19 mouse cellular contexts compared by ENCODE assay signal in genomic region chr2:178643841-178644240, GRCm38 (mm10).
"Had no signal": no experiment of that assay in that cellular context is flagged by ENCODE, and none has a peak within 500 bp of the region (broad histone marks: within the 10 kb centered on the region; RNA-seq: fewer than 3 reads in every experiment).

No protein-coding gene starts in this region.

- H3K4me3 ChIP-seq: limb, embryonic 12.5 days; limb, embryonic 15.5 days; midbrain, embryonic 12.5 days; midbrain, embryonic 15.5 days; neural tube, embryonic 12.5 days; stomach, embryonic 15.5 days had no signal

- H3K27me3 ChIP-seq: limb, embryonic 12.5 days; limb, embryonic 15.5 days; midbrain, embryonic 12.5 days; midbrain, embryonic 15.5 days; neural tube, embryonic 12.5 days; stomach, embryonic 15.5 days had no signal

- ATAC-seq: midbrain, embryonic 15.5 days had no signal

- H3K4me2 ChIP-seq: limb, embryonic 12.5 days; limb, embryonic 15.5 days; liver, embryonic 11.5 days; midbrain, embryonic 12.5 days; midbrain, embryonic 15.5 days; neural tube, embryonic 12.5 days; stomach, embryonic 15.5 days had no signal

- H3K9me3 ChIP-seq: limb, embryonic 12.5 days; limb, embryonic 15.5 days; midbrain, embryonic 12.5 days; midbrain, embryonic 15.5 days; neural tube, embryonic 12.5 days; stomach, embryonic 15.5 days had no signal

- DNase-seq: kidney, adult 11 months; kidney, adult 8-10 months; kidney, postnatal 10 days; kidney, postnatal 4 days; left cerebral cortex, postnatal 4 days; lung, adult 18-20 months; retina, postnatal 1 day; right cerebral cortex, postnatal 25 days; spleen, adult 18-20 months; thymus, postnatal 25 days had no signal

- H3K36me3 ChIP-seq: limb, embryonic 12.5 days; limb, embryonic 15.5 days; midbrain, embryonic 12.5 days; midbrain, embryonic 15.5 days; neural tube, embryonic 12.5 days; stomach, embryonic 15.5 days had no signal

- H3K4me1 ChIP-seq: limb, embryonic 12.5 days; limb, embryonic 15.5 days had no signal

- H3K27ac ChIP-seq: limb, embryonic 12.5 days; limb, embryonic 15.5 days; liver, embryonic 14.5 days; macrophage; midbrain, embryonic 12.5 days; midbrain, embryonic 15.5 days; neural tube, embryonic 12.5 days; stomach, embryonic 15.5 days had no signal

- H3K9ac ChIP-seq: limb, embryonic 12.5 days; limb, embryonic 15.5 days; liver, embryonic 14.5 days; midbrain, embryonic 12.5 days; midbrain, embryonic 15.5 days; neural tube, embryonic 12.5 days; stomach, embryonic 15.5 days had no signal
